Comparison of ENCODE assay signal across 15 mouse cellular contexts in the genomic region with DNA sequence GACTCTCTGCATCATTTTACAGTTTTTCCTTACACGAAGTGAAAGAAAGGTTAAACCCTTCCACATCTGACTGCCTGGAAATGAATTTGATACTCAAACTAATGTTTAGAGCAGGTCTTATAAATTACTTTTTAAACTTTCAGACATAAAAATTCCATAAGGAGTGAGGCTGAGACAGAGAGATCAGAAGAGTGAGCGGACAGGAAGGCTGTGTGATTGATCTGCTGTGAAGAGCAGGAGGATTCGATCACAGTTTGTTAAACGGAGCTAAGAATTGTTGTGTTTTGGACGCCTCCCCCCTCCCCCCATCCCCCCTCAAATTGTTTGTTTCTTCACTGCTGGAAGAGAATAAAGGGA.
DNase-seq lines count a peak whose midpoint lies in the region; ATAC-seq and TF ChIP-seq lines count a peak whose summit lies in the region.
"Had no signal": no experiment of that assay in that cellular context is flagged by ENCODE, and none has a peak within 500 bp of the region (broad histone marks: within the 10 kb centered on the region; RNA-seq: fewer than 3 reads in every experiment).

No protein-coding gene starts in this region.

- no peaks in the 10 kb centered on the region for H3K36me3 ChIP-seq in intestine, embryonic 14.5 days (ENCODE audit: control insufficient read depth, insufficient read depth, low read length)
- H3K36me3 ChIP-seq in intestine, postnatal 0 days (ENCODE audit: control insufficient read depth, insufficient read depth): no peaks in the 10 kb centered on the region
- no peaks in the 10 kb centered on the region for H3K36me3 ChIP-seq in midbrain, embryonic 11.5 days (ENCODE audit: control insufficient read depth, insufficient read depth, low read length)
- H3K36me3 ChIP-seq in midbrain, embryonic 10.5 days: no peaks in the 10 kb centered on the region
- no peaks in the 10 kb centered on the region for H3K36me3 ChIP-seq in intestine, embryonic 16.5 days (ENCODE audit: control insufficient read depth, insufficient read depth, low read length)
- no peaks in the 10 kb centered on the region for H3K36me3 ChIP-seq in stomach, postnatal 0 days (ENCODE audit: control insufficient read depth, insufficient read depth, low read length)
- H3K36me3 ChIP-seq: liver, embryonic 15.5 days; midbrain, embryonic 13.5 days had no signal

- no peak overlapping the region for H3K4me2 ChIP-seq in intestine, embryonic 14.5 days (ENCODE audit: low read length)
- H3K4me2 ChIP-seq in intestine, postnatal 0 days (replicated peaks; ENCODE audit: low read depth): no peak overlapping the region
- H3K4me2 ChIP-seq in midbrain, embryonic 11.5 days: no peak overlapping the region
- no peak overlapping the region for H3K4me2 ChIP-seq in intestine, embryonic 16.5 days (ENCODE audit: low read depth, low read length)
- no peak overlapping the region for H3K4me2 ChIP-seq in stomach, postnatal 0 days (replicated peaks; ENCODE audit: low read depth)
- H3K4me2 ChIP-seq: hindbrain, embryonic 14.5 days; liver, embryonic 15.5 days; midbrain, embryonic 13.5 days had no signal

- H3K9ac ChIP-seq in intestine, embryonic 14.5 days (ENCODE audit: low read length): no peak overlapping the region
- no peak overlapping the region for H3K9ac ChIP-seq in intestine, postnatal 0 days (ENCODE audit: low read depth, low read length)
- no peak overlapping the region for H3K9ac ChIP-seq in midbrain, embryonic 11.5 days (ENCODE audit: low read length)
- no peak overlapping the region for H3K9ac ChIP-seq in intestine, embryonic 16.5 days (ENCODE audit: low read depth, low read length)
- H3K9ac ChIP-seq in stomach, postnatal 0 days (ENCODE audit: low read length): no peak overlapping the region
- H3K9ac ChIP-seq: hindbrain, embryonic 14.5 days; liver, embryonic 15.5 days; midbrain, embryonic 13.5 days had no signal

- ATAC-seq in intestine, embryonic 14.5 days (replicated peaks; ENCODE audit: low FRiP score, low TSS enrichment, low read depth): no peak
- no peak for ATAC-seq in intestine, postnatal 0 days
- no peak for ATAC-seq in midbrain, embryonic 11.5 days (ENCODE audit: low FRiP score)
- no peak for ATAC-seq in intestine, embryonic 16.5 days
- ATAC-seq in stomach, postnatal 0 days (ENCODE audit: low FRiP score, low TSS enrichment): no peak
- ATAC-seq: midbrain, embryonic 13.5 days; Patski had no signal

- no peaks in the 10 kb centered on the region for H3K27me3 ChIP-seq in intestine, embryonic 14.5 days (replicated peaks; ENCODE audit: control insufficient read depth, insufficient read depth, low read length)
- H3K27me3 ChIP-seq in intestine, postnatal 0 days (replicated peaks; ENCODE audit: control insufficient read depth, insufficient read depth, low read length): no peaks in the 10 kb centered on the region
- no peaks in the 10 kb centered on the region for H3K27me3 ChIP-seq in midbrain, embryonic 11.5 days (ENCODE audit: control insufficient read depth, insufficient read depth, low read length)
- no peaks in the 10 kb centered on the region for H3K27me3 ChIP-seq in midbrain, embryonic 10.5 days (ENCODE audit: low read depth, poor library complexity, severe bottlenecking)
- no peaks in the 10 kb centered on the region for H3K27me3 ChIP-seq in intestine, embryonic 16.5 days (replicated peaks; ENCODE audit: control insufficient read depth, insufficient read depth, low read length)
- no peaks in the 10 kb centered on the region for H3K27me3 ChIP-seq in stomach, postnatal 0 days (ENCODE audit: control insufficient read depth, insufficient read depth, low read length)
- H3K27me3 ChIP-seq: liver, embryonic 15.5 days; midbrain, embryonic 13.5 days; Patski had no signal

- WGBS in intestine, embryonic 14.5 days: 30% methylated on average over 5 of the region's 5 CpGs
- WGBS in intestine, postnatal 0 days: 39% methylated on average over 5 of the region's 5 CpGs
- WGBS in midbrain, embryonic 11.5 days: 57% methylated on average over 5 of the region's 5 CpGs
- 59% methylated on average over 5 of the region's 5 CpGs for WGBS in midbrain, embryonic 10.5 days
- 35% methylated on average over 5 of the region's 5 CpGs for WGBS in intestine, embryonic 16.5 days
- WGBS in stomach, postnatal 0 days: 42% methylated on average over 5 of the region's 5 CpGs

- no peaks in the 10 kb centered on the region for H3K9me3 ChIP-seq in intestine, embryonic 14.5 days (ENCODE audit: control insufficient read depth, low read length)
- H3K9me3 ChIP-seq in intestine, postnatal 0 days (ENCODE audit: control insufficient read depth): no peaks in the 10 kb centered on the region
- no peaks in the 10 kb centered on the region for H3K9me3 ChIP-seq in midbrain, embryonic 11.5 days (ENCODE audit: control insufficient read depth, low read length)
- no peaks in the 10 kb centered on the region for H3K9me3 ChIP-seq in midbrain, embryonic 10.5 days (replicated peaks)
- H3K9me3 ChIP-seq in intestine, embryonic 16.5 days (ENCODE audit: control insufficient read depth, low read length): no peaks in the 10 kb centered on the region
- H3K9me3 ChIP-seq in stomach, postnatal 0 days (ENCODE audit: control insufficient read depth, low read length): no peaks in the 10 kb centered on the region
- H3K9me3 ChIP-seq: liver, embryonic 15.5 days; midbrain, embryonic 13.5 days had no signal

- H3K27ac ChIP-seq in intestine, embryonic 14.5 days (ENCODE audit: low read depth): peak overlapping the region; percentile 86; the same call in 1 of the 2 replicates
- no peak overlapping the region; the same call in 1 of the 2 replicates for H3K27ac ChIP-seq in intestine, postnatal 0 days (ENCODE audit: low read depth, low read length)
- H3K27ac ChIP-seq in midbrain, embryonic 11.5 days (ENCODE audit: low read depth, low read length): no peak overlapping the region
- H3K27ac ChIP-seq in midbrain, embryonic 10.5 days (replicated peaks): no peak overlapping the region
- H3K27ac ChIP-seq in intestine, embryonic 16.5 days (ENCODE audit: low read length): peak overlapping the region; percentile 62
- peak overlapping the region; percentile 56 for H3K27ac ChIP-seq in stomach, postnatal 0 days (replicated peaks)
- H3K27ac ChIP-seq: liver, embryonic 15.5 days; midbrain, embryonic 13.5 days had no signal

- peaks cover 4% of the 10 kb centered on the region; the same call in 1 of the 2 replicates for H3K4me1 ChIP-seq in intestine, embryonic 14.5 days (replicated peaks; ENCODE audit: control insufficient read depth, insufficient read depth, low read length)
- H3K4me1 ChIP-seq in intestine, postnatal 0 days (replicated peaks; ENCODE audit: control insufficient read depth, insufficient read depth, low read length): no peaks in the 10 kb centered on the region
- H3K4me1 ChIP-seq in midbrain, embryonic 11.5 days (ENCODE audit: control insufficient read depth, insufficient read depth, low read length): no peaks in the 10 kb centered on the region
- H3K4me1 ChIP-seq in midbrain, embryonic 10.5 days: no peaks in the 10 kb centered on the region
- H3K4me1 ChIP-seq in intestine, embryonic 16.5 days (ENCODE audit: control insufficient read depth, insufficient read depth, low read length): peaks cover 5% of the 10 kb centered on the region; the same call in 1 of the 2 replicates
- H3K4me1 ChIP-seq in stomach, postnatal 0 days (replicated peaks; ENCODE audit: control insufficient read depth, insufficient read depth): no peaks in the 10 kb centered on the region
- H3K4me1 ChIP-seq: liver, embryonic 15.5 days; midbrain, embryonic 13.5 days had no signal

- no peak for TF ChIP-seq CTCF in intestine, postnatal 0 days (IDR thresholded peaks at IDR 0.05; ENCODE audit: low read depth)
- TF ChIP-seq CTCF in stomach, postnatal 0 days (IDR thresholded peaks at IDR 0.05; ENCODE audit: low read depth): no peak

- no peak for TF ChIP-seq EP300 in stomach, postnatal 0 days (optimal IDR thresholded peaks at IDR 0.05)

- DNase-seq in intestine, embryonic 14.5 days (ENCODE audit: low spot score): no peak
- peak; percentile 53 for DNase-seq in midbrain, embryonic 11.5 days (ENCODE audit: low spot score, missing footprints)
- no peak for DNase-seq in midbrain, embryonic 10.5 days (ENCODE audit: low spot score)
- DNase-seq in stomach, postnatal 0 days (ENCODE audit: low spot score): no peak
- DNase-seq in cerebellum, postnatal 4 days (ENCODE audit: low spot score in 2 of 2): no peak
- no peak for DNase-seq in left cerebral cortex, adult 11 months (ENCODE audit: low spot score)
- DNase-seq: cerebellum, adult 18-20 months; thymus, adult 2 months had no signal

- no peak overlapping the region for H3K4me3 ChIP-seq in intestine, embryonic 14.5 days (ENCODE audit: low read depth, low read length)
- no peak overlapping the region for H3K4me3 ChIP-seq in intestine, postnatal 0 days (ENCODE audit: low read depth, low read length)
- H3K4me3 ChIP-seq in midbrain, embryonic 11.5 days (ENCODE audit: low read depth, low read length): no peak overlapping the region
- H3K4me3 ChIP-seq in midbrain, embryonic 10.5 days: no peak overlapping the region
- no peak overlapping the region for H3K4me3 ChIP-seq in intestine, embryonic 16.5 days (ENCODE audit: low read length)
- no peak overlapping the region for H3K4me3 ChIP-seq in stomach, postnatal 0 days (ENCODE audit: low read depth, low read length)
- H3K4me3 ChIP-seq: liver, embryonic 15.5 days; midbrain, embryonic 13.5 days; myocyte had no signal

Comparison
In these comparisons a context has a peak if more than half of its experiments do, and no peak if none do; other contexts are left out.
1. H3K27ac ChIP-seq: peak in intestine, embryonic 14.5 days (single experiment), intestine, embryonic 16.5 days (single experiment) and stomach, postnatal 0 days (single experiment); none in intestine, postnatal 0 days (single experiment), midbrain, embryonic 11.5 days (single experiment) and midbrain, embryonic 10.5 days (single experiment).